Mouse (Mus musculus) forebrain, embryonic 14.5 days (tissue): ENCODE data around the gene Hectd4. TPM values are rescaled to one million over a fixed set of nuclear protein-coding genes. Genes with fewer than 3 reads are reported as not detected.

Source experiments
- ATAC-seq: fragments of 200-750 bp; cut with Nextera tagmentation; 2 replicates; pipeline ENCODE4 v1.8.0; 2017; ENCODE audit warnings: mild to moderate bottlenecking, moderate library complexity
- DNase-seq: peaks from one replicate; pipeline ENCODE4 v3.0.0-alpha.2; 2015; ENCODE audit warnings: low spot score
- H3K27ac ChIP-seq: fragments of 300-500 bp; sonication (generic); 2 replicates; pipeline ENCODE4 v1.5.1; 2014; ENCODE audit warnings: low read depth, mild to moderate bottlenecking, control low read depth, low read length, moderate library complexity
- H3K27me3 ChIP-seq: fragments of 300-500 bp; sonication (generic); replicated peaks from 2 replicates; pipeline ENCODE4 v1.6.1; 2014; ENCODE audit warnings: low read length, control low read depth, mixed read lengths; ENCODE audit not compliant: control insufficient read depth, insufficient read depth
- H3K36me3 ChIP-seq: fragments of 300-500 bp; sonication (generic); 2 replicates; pipeline ENCODE4 v1.6.1; 2014; ENCODE audit warnings: low read length, control low read depth; ENCODE audit not compliant: control insufficient read depth, insufficient read depth
- H3K4me1 ChIP-seq: fragments of 300-500 bp; sonication (generic); 2 replicates; pipeline ENCODE4 v1.6.1; 2014; ENCODE audit warnings: antibody characterized with exemption, low read length, control low read depth; ENCODE audit not compliant: control insufficient read depth, insufficient read depth
- H3K4me2 ChIP-seq: fragments of 300-500 bp; sonication (generic); 2 replicates; pipeline ENCODE4 v1.6.1; 2014; ENCODE audit warnings: mild to moderate bottlenecking, control low read depth, low read length
- H3K4me3 ChIP-seq: fragments of 300-500 bp; sonication (generic); 2 replicates; pipeline ENCODE4 v1.5.1; 2014; ENCODE audit warnings: low read depth, low read length, control low read depth
- H3K9ac ChIP-seq: fragments of 300-500 bp; sonication (generic); 2 replicates; pipeline ENCODE4 v1.6.1; 2014; ENCODE audit warnings: mild to moderate bottlenecking, low read length, control low read depth, moderate library complexity
- H3K9me3 ChIP-seq: fragments of 300-500 bp; sonication (generic); replicated peaks from 2 replicates; pipeline ENCODE4 v1.6.1; 2016; ENCODE audit warnings: low read length, control low read depth, mixed read lengths; ENCODE audit not compliant: control insufficient read depth
- WGBS: fragments of 180-500 bp; shearing (Covaris S2); extraction: QIAGEN DNeasy Blood & Tissue Kit; methylation state at CpG from one replicate; pipeline ENCODE4 v1.1.7; 2014; 5-methylcytosine and 5-hydroxymethylcytosine counted together
- polyA plus RNA-seq: library from polyadenylated mRNA; unstranded; fragments of >200 nt; fragmentation: Nextera tagmentation; extraction: Ambion mirVana; gene quantifications from 2 replicates; pipeline ENCODE4 v1.2.1, GENCODE M21; 2014

The Hectd4 gene
- polyA plus RNA-seq, 1 experiment from 2014 or later: 15.8 TPM

- ATAC-seq (no peak), DNase-seq (peak; percentile 61)
- H3K4me1 ChIP-seq: no peaks in the 10 kb centered on the region
- H3K9ac ChIP-seq: no peak overlapping the region
- no peaks in the 10 kb centered on the region for H3K9me3 ChIP-seq
- H3K27ac ChIP-seq: peak overlapping the region; percentile 10; the same call in 1 of the 2 replicates
- H3K4me2 ChIP-seq: no peak overlapping the region
- WGBS: 85% methylated on average over 7 of the region's 7 CpGs
- peaks cover 61% of the 10 kb centered on the region for H3K36me3 ChIP-seq
- no peaks in the 10 kb centered on the region for H3K27me3 ChIP-seq
- no peak overlapping the region for H3K4me3 ChIP-seq
Observed at GRCm38 (mm10) chr5:121266741-121267382, 46.8 kb downstream of the Hectd4 start.

GRCm38 (mm10) chr5:121271046-121271445, 51.0 kb downstream of the Hectd4 start:
- no peaks in the 10 kb centered on the region for H3K9me3 ChIP-seq
- peaks cover 67% of the 10 kb centered on the region for H3K36me3 ChIP-seq

GRCm38 (mm10) chr5:121276808-121277207, 56.8 kb downstream of the Hectd4 start:
- Histone ChIP-seq H3K27me3 (no peaks in the 10 kb centered on the region), H3K36me3 (peaks cover 75% of the 10 kb centered on the region), H3K4me2 (no peak overlapping the region), H3K9me3 (no peaks in the 10 kb centered on the region), H3K4me3 (no peak overlapping the region), H3K9ac (no peak overlapping the region), H3K4me1 (no peaks in the 10 kb centered on the region), H3K27ac (no peak overlapping the region)
- 91% methylated on average over 1 of the region's 1 CpGs for WGBS
- DNase-seq (no peak), ATAC-seq (no peak)

More at GRCm38 (mm10) chr5:121271046-121271445, 51.0 kb downstream of the Hectd4 start:
- no peak overlapping the region for H3K4me2 ChIP-seq
- no peak overlapping the region for H3K4me3 ChIP-seq
- no peak for DNase-seq
- 86% methylated on average over 7 of the region's 7 CpGs for WGBS
- no peak for ATAC-seq
- no peak overlapping the region for H3K27ac ChIP-seq
- no peaks in the 10 kb centered on the region for H3K4me1 ChIP-seq
- H3K9ac ChIP-seq: no peak overlapping the region
- H3K27me3 ChIP-seq: no peaks in the 10 kb centered on the region

- Histone ChIP-seq H3K9ac (no peak overlapping the region), H3K27ac (no peak overlapping the region), H3K9me3 (no peaks in the 10 kb centered on the region), H3K27me3 (no peaks in the 10 kb centered on the region), H3K4me1 (no peaks in the 10 kb centered on the region), H3K4me2 (no peak overlapping the region), H3K36me3 (peaks cover 70% of the 10 kb centered on the region), H3K4me3 (no peak overlapping the region)
- ATAC-seq (no peak), DNase-seq (no peak)
- WGBS: 98% methylated on average over 4 of the region's 4 CpGs
Observed at GRCm38 (mm10) chr5:121280456-121280855, 60.4 kb downstream of the Hectd4 start.

- H3K27me3 ChIP-seq: no peaks in the 10 kb centered on the region
- no peak overlapping the region for H3K4me2 ChIP-seq
Observed at GRCm38 (mm10) chr5:121283051-121283450, 63.0 kb downstream of the Hectd4 start.

GRCm38 (mm10) chr5:121284816-121285215, 64.8 kb downstream of the Hectd4 start:
- Histone ChIP-seq H3K36me3 (peaks cover 79% of the 10 kb centered on the region), H3K9ac (no peak overlapping the region), H3K4me1 (no peaks in the 10 kb centered on the region), H3K9me3 (no peaks in the 10 kb centered on the region), H3K4me2 (no peak overlapping the region), H3K4me3 (no peak overlapping the region), H3K27ac (no peak overlapping the region), H3K27me3 (no peaks in the 10 kb centered on the region)
- no peak for ATAC-seq
- 87% methylated on average over 5 of the region's 5 CpGs for WGBS
- no peak for DNase-seq

More at GRCm38 (mm10) chr5:121283051-121283450, 63.0 kb downstream of the Hectd4 start:
- Histone ChIP-seq H3K9me3 (no peaks in the 10 kb centered on the region), H3K4me1 (no peaks in the 10 kb centered on the region), H3K36me3 (peaks cover 77% of the 10 kb centered on the region), H3K9ac (no peak overlapping the region), H3K4me3 (no peak overlapping the region), H3K27ac (no peak overlapping the region)
- ATAC-seq (no peak), DNase-seq (no peak)
- 91% methylated on average over 9 of the region's 9 CpGs for WGBS

- no peak overlapping the region for H3K9ac ChIP-seq
- DNase-seq (no peak), ATAC-seq (no peak)
- WGBS: 95% methylated on average over 2 of the region's 2 CpGs
- H3K27me3 ChIP-seq: no peaks in the 10 kb centered on the region
- no peak overlapping the region for H3K4me2 ChIP-seq
- H3K4me3 ChIP-seq: no peak overlapping the region
- no peak overlapping the region for H3K27ac ChIP-seq
- peaks cover 79% of the 10 kb centered on the region for H3K36me3 ChIP-seq
- H3K4me1 ChIP-seq: no peaks in the 10 kb centered on the region
- no peaks in the 10 kb centered on the region for H3K9me3 ChIP-seq
Observed at GRCm38 (mm10) chr5:121287213-121287612, 67.2 kb downstream of the Hectd4 start.

- no peak overlapping the region for H3K4me2 ChIP-seq
- H3K9me3 ChIP-seq: no peaks in the 10 kb centered on the region
- H3K27me3 ChIP-seq: no peaks in the 10 kb centered on the region
- DNase-seq (no peak), ATAC-seq (no peak)
- peaks cover 89% of the 10 kb centered on the region for H3K36me3 ChIP-seq
- no peak overlapping the region for H3K4me3 ChIP-seq
- H3K27ac ChIP-seq: no peak overlapping the region
- WGBS: 96% methylated on average over 3 of the region's 3 CpGs
- H3K4me1 ChIP-seq: no peaks in the 10 kb centered on the region
- H3K9ac ChIP-seq: no peak overlapping the region
Observed at GRCm38 (mm10) chr5:121290289-121290688, 70.3 kb downstream of the Hectd4 start.

- H3K36me3 ChIP-seq: peaks cover 90% of the 10 kb centered on the region
- H3K27ac ChIP-seq: no peak overlapping the region
- no peaks in the 10 kb centered on the region for H3K4me1 ChIP-seq
- ATAC-seq (no peak), DNase-seq (no peak)
- WGBS: 91% methylated on average over 16 of the region's 16 CpGs
- H3K4me3 ChIP-seq: no peak overlapping the region
- no peak overlapping the region for H3K9ac ChIP-seq
- no peaks in the 10 kb centered on the region for H3K9me3 ChIP-seq
- H3K27me3 ChIP-seq: no peaks in the 10 kb centered on the region
- H3K4me2 ChIP-seq: no peak overlapping the region
Observed at GRCm38 (mm10) chr5:121292309-121293165, 72.5 kb downstream of the Hectd4 start.
